Mouse (Mus musculus) stomach, postnatal 0 days (tissue): Measurements from ENCODE around the gene Fam213b. TPM values are rescaled to one million over a fixed set of nuclear protein-coding genes. Genes with fewer than 3 reads are reported as not detected.

ENCODE experiments used
- ATAC-seq: fragments of 200-750 bp; cut with Nextera tagmentation; 2 replicates; pipeline ENCODE4 v1.8.0; 2017; ENCODE audit not compliant: low FRiP score, low TSS enrichment
- DNase-seq: peaks from one replicate; pipeline ENCODE4 v3.0.0-alpha.2; 2016; ENCODE audit warnings: low spot score
- H3K27ac ChIP-seq: fragments of 300-500 bp; sonication (generic); replicated peaks from 2 replicates; pipeline ENCODE4 v1.5.1; 2014; ENCODE audit warnings: mild to moderate bottlenecking, control low read depth
- H3K27me3 ChIP-seq: fragments of 300-500 bp; sonication (generic); 2 replicates; pipeline ENCODE4 v1.6.1; 2014; ENCODE audit warnings: low read length; ENCODE audit not compliant: control insufficient read depth, insufficient read depth
- H3K36me3 ChIP-seq: fragments of 300-500 bp; sonication (generic); 2 replicates; pipeline ENCODE4 v1.6.1; 2014; ENCODE audit warnings: low read length, mixed read lengths; ENCODE audit not compliant: control insufficient read depth, insufficient read depth
- H3K4me1 ChIP-seq: fragments of 300-500 bp; sonication (generic); replicated peaks from 2 replicates; pipeline ENCODE4 v1.6.1; 2014; ENCODE audit warnings: antibody characterized with exemption; ENCODE audit not compliant: control insufficient read depth, insufficient read depth
- H3K4me2 ChIP-seq: fragments of 300-500 bp; sonication (generic); replicated peaks from 2 replicates; pipeline ENCODE4 v1.6.1; 2014; ENCODE audit warnings: low read depth, mild to moderate bottlenecking, control low read depth, moderate library complexity
- H3K4me3 ChIP-seq: fragments of 300-500 bp; sonication (generic); 2 replicates; pipeline ENCODE4 v1.5.1; 2014; ENCODE audit warnings: low read depth, low read length, control low read depth
- H3K9ac ChIP-seq: fragments of 300-500 bp; sonication (generic); 2 replicates; pipeline ENCODE4 v1.6.1; 2014; ENCODE audit warnings: mild to moderate bottlenecking, low read length, control low read depth, mixed read lengths
- H3K9me3 ChIP-seq: fragments of 300-500 bp; sonication (generic); 2 replicates; pipeline ENCODE4 v1.6.1; 2016; ENCODE audit warnings: low read length; ENCODE audit not compliant: control insufficient read depth
- CTCF ChIP-seq: IDR thresholded peaks from 2 replicates; pipeline ENCODE4 v1.5.1; 2016; ENCODE audit warnings: antibody characterized with exemption, low read depth, mild to moderate bottlenecking, moderate library complexity
- EP300 ChIP-seq: optimal IDR thresholded peaks from 2 replicates; pipeline ENCODE3; 2016; ENCODE audit warnings: antibody characterized with exemption
- WGBS: fragments of 180-500 bp; shearing (Covaris S2); extraction: QIAGEN DNeasy Blood & Tissue Kit; methylation state at CpG from one replicate; pipeline ENCODE4 v1.1.7; 2014; 5-methylcytosine and 5-hydroxymethylcytosine counted together
- polyA plus RNA-seq: library from polyadenylated mRNA; unstranded; fragments of >200 nt; fragmentation: Nextera tagmentation; extraction: Ambion mirVana; gene quantifications from 2 replicates; pipeline ENCODE4 v1.2.1, GENCODE M21; 2015

The Fam213b gene
- polyA plus RNA-seq, 1 experiment from 2014 or later: 62.1 TPM

DNA sequence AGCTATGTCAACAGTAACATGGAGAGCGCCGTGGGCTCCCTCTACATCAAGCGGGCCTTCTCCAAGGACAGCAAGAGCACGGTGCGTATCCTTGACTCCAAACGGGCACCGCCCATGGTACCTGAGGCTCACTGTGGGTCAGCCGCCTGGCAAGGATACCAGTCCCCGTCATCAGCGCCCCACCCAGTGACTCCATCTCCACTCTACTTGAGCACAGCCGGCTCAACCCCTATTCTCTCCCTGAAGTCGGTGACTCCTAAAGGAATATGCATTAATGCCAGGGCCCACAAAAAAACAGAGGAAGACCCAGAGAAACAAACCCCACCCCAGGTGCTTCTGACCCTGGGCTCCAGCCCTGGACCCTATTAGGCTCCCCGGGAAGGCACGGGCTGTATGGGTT, 8.0 kb downstream of the Fam213b start:
- H3K27me3 ChIP-seq: no peaks in the 10 kb centered on the region
- H3K4me1 ChIP-seq: no peaks in the 10 kb centered on the region
- no peaks in the 10 kb centered on the region for H3K9me3 ChIP-seq
- TF ChIP-seq EP300 (no peak), CTCF (no peak)
- no peak overlapping the region for H3K27ac ChIP-seq
- no peaks in the 10 kb centered on the region for H3K36me3 ChIP-seq
- no peak for DNase-seq
- H3K9ac ChIP-seq: no peak overlapping the region
- no peak overlapping the region for H3K4me3 ChIP-seq
- WGBS: 72% methylated on average over 14 of the region's 14 CpGs
- ATAC-seq: no peak
- no peak overlapping the region for H3K4me2 ChIP-seq

DNA sequence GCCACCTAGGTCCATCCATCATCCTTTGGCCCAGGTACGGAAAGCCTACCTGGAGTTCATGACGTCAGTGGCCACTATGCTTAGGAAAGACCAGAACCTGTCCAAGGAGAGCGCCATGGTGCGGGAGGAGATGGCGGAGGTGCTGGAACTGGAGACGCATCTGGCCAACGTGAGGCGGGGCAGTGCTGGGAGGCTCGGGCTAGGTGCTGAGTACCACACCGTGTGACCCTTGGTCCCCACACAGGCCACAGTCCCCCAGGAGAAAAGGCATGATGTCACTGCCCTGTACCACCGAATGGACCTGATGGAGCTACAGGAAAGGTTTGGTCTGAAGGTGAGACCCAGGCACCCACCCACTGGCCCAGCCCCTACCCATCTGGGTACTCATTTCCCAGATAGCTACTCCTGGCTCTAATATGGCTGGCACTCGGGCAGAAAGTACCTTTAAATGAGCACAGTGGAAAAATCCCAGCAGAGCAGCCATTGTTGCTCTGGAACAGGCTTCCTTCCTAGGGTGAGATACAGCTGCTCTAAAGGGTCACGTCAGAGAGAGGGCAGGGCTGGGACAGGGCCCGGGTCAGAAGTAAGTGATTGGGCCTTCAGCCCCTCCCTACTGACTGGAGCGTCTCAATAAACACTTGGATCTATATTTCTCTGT, 11.2 kb downstream of the Fam213b start:
- Histone ChIP-seq H3K4me2 (no peak overlapping the region), H3K27me3 (no peaks in the 10 kb centered on the region), H3K4me1 (no peaks in the 10 kb centered on the region), H3K36me3 (no peaks in the 10 kb centered on the region), H3K9me3 (no peaks in the 10 kb centered on the region), H3K4me3 (no peak overlapping the region), H3K27ac (no peak overlapping the region), H3K9ac (no peak overlapping the region)
- DNase-seq: no peak
- TF ChIP-seq EP300: no peak
- TF ChIP-seq CTCF: no peak
- no peak; the same call in 1 of the 2 replicates for ATAC-seq
- 68% methylated on average over 15 of the region's 15 CpGs for WGBS

DNA sequence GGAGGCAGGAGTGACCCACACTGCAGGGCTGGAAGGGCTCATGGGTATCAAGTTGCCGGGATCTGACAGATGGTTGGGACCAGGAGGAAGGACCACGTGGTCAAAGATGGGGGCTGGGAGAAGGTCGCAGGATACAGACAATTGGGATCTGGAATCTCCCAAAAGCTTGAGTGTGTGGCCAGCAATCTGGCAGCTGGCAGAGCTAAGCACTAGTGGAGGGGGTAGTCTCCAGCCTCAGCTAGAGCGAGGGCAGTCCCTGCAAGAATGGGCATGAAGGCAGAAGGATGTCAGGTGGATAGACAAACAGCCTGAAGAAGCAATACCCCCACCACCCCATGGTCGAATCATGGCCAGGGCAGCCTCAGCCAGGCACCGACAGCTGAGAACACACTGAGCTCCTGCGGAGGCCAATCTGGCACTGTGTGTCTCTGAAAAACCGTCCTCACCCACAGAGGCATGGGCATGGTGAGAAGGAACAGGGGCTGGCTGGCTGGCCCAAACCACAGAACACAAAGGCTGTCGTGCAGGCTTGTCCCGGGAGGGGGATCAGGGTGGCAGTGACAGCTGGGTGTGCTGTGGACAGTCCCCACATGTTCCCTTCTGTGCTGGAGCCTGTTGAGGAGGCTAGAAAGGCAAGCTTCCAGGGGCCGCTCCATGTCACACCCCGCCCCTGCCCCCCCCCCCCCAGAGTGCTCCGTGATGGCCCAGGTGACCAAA, 11.9 kb downstream of the Fam213b start:
- Histone ChIP-seq H3K4me3 (no peak overlapping the region), H3K27ac (no peak overlapping the region), H3K4me1 (no peaks in the 10 kb centered on the region), H3K27me3 (no peaks in the 10 kb centered on the region), H3K9me3 (no peaks in the 10 kb centered on the region), H3K36me3 (no peaks in the 10 kb centered on the region), H3K9ac (no peak overlapping the region), H3K4me2 (no peak overlapping the region)
- no peak for ATAC-seq
- WGBS: 63% methylated on average over 12 of the region's 13 CpGs
- TF ChIP-seq EP300 (no peak), CTCF (no peak)
- no peak for DNase-seq

DNA sequence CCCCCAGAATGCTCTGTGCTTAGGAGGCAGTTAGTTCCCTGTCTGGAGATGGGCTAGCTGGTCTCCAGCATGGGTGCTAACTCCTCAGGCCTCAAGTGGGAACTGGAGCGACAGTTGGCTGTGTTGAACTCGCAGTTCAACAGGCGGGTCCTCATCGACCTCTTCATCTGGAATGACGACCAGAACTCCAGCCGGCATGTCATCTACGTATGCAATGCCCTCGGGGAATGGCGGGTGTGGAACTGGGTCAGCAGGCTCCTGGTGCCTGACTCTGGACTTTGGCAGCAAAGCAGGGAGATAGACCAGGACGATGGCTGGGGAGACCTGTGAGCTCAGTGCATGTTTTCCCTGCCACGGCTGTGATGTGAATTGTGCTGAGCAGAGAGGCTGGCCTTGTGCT, 13.5 kb downstream of the Fam213b start:
- no peaks in the 10 kb centered on the region for H3K36me3 ChIP-seq
- TF ChIP-seq EP300: no peak
- no peak for TF ChIP-seq CTCF
- H3K9me3 ChIP-seq: no peaks in the 10 kb centered on the region
- no peaks in the 10 kb centered on the region for H3K27me3 ChIP-seq
- H3K9ac ChIP-seq: no peak overlapping the region
- no peaks in the 10 kb centered on the region for H3K4me1 ChIP-seq
- no peak overlapping the region for H3K27ac ChIP-seq
- DNase-seq (no peak), ATAC-seq (no peak)
- WGBS: 67% methylated on average over 11 of the region's 11 CpGs
- no peak overlapping the region for H3K4me2 ChIP-seq
- H3K4me3 ChIP-seq: no peak overlapping the region

DNA sequence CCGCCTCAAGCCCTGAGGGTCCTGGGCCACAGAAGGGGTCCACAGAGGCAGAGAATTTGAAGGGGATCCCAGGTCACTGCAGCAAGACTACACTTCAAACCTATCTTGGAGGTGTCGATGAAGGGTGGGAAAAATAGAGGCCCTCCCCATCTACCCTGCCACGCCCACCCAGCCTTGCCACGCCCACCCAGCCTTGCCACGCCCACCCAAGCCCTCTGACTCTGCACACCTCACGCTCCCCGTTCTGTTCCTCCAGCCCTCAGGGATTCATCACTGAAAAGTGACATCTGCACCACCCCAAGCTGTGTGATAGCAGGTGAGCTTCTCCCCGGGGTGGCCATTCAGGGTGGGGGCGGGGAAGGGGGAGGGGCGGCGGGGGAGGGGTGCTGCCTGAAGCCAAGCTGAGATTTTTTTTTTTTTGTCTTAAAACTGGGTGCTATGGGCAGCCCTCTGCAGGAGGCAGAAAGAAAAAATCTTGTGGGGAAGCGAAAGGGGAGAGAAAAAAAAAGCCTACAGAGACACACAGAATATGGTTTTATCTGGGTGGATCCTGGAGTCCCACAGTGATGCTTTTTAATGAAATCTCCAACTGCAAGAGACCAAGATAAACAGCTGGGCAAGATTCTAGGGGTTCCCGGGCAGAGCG, 16.8 kb downstream of the Fam213b start:
- Histone ChIP-seq H3K4me1 (no peaks in the 10 kb centered on the region), H3K36me3 (no peaks in the 10 kb centered on the region), H3K4me3 (no peak overlapping the region), H3K27ac (no peak overlapping the region), H3K27me3 (no peaks in the 10 kb centered on the region), H3K9ac (no peak overlapping the region), H3K9me3 (no peaks in the 10 kb centered on the region), H3K4me2 (no peak overlapping the region)
- ATAC-seq (no peak), DNase-seq (no peak)
- 26% methylated on average over 14 of the region's 14 CpGs for WGBS
- TF ChIP-seq CTCF (no peak), EP300 (no peak)

DNA sequence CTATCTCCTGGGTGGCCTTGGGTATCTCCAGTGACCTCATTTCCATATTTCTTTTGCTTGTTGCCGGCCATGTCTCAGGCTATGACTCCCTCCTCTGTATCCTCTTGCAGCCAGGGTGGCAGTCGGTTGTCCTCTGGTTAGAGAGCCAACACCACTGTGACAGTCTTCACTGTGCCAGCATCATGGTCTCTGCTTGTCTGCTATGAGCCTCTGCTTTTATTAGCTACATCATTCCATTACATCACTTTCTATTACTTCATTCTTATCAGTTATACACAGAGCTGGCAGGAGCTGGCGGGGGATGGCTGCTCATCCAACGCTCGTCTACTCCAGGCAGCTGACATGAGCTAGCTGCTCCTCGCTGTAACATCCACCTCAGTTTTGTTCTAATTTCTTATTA, 18.2 kb downstream of the Fam213b start:
- no peaks in the 10 kb centered on the region for H3K27me3 ChIP-seq
- H3K9me3 ChIP-seq: no peaks in the 10 kb centered on the region
- no peak overlapping the region for H3K9ac ChIP-seq
- ATAC-seq: no peak
- H3K4me1 ChIP-seq: no peaks in the 10 kb centered on the region
- no peak for DNase-seq
- H3K4me2 ChIP-seq: no peak overlapping the region
- H3K4me3 ChIP-seq: no peak overlapping the region
- no peak overlapping the region for H3K27ac ChIP-seq
- TF ChIP-seq EP300: no peak
- no peak for TF ChIP-seq CTCF
- no peaks in the 10 kb centered on the region for H3K36me3 ChIP-seq
- WGBS: 79% methylated on average over 6 of the region's 6 CpGs
